Mouse (Mus musculus) mouse embryonic stem cell (cell line): Measurements from ENCODE around the gene 1700014D04Rik.

Experiments
- in situ Hi-C, 2 experiments: fragments of 300-500 bp; cut with MboI; formaldehyde crosslinking; loops; 1 replicate in 1 of 2; 3 replicates in 1 of 2; pipeline ENCODE4 v1.14.3; 2019 to 2020; ENCODE audit warnings: low sequenced_read_pairs in 2 of 2, low pct_unique_long_range_greater_than_20kb in 1 of 2, mixed read lengths in 1 of 2; ENCODE audit not compliant: unreplicated experiment in 1 of 2

Gene 1700014D04Rik

GRCm38 (mm10) chr13:59695781-59696180 lies 50.8 kb downstream of the 1700014D04Rik start:
- in situ Hi-C loops, result no loop called here

- in situ Hi-C loops, result no loop called here
Measured at GRCm38 (mm10) chr13:59694008-59694407, 52.5 kb downstream of the 1700014D04Rik start, which contains the start of gene 4921517D22Rik. 4921517D22Rik (minus strand) TSS chr13:59694108.

DNA sequence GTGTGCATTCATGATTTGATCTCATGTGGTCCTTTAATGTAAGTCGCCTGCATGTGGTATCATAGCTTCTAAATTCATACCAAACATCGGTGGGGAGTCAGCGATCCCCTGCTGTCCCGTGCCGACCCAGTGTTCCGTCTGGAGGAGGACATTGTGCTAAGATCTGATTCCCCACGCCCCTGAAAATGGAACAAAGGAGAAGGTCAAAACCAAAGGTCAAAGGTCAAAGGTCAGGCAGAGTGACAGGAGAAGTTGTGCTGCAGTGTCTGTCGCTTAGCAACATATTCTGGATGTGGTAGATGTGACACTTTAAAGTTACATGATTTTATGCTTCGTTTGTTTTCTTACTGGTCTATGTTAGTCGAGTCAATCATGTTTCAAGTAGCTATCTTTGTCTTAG lies 55.1 kb downstream of the 1700014D04Rik start:
- in situ Hi-C loops, result no loop called here
